Mouse (Mus musculus): ENCODE measurements at regions not wholly inside any gene's neighbourhood (a gene's known extent, or its start where the extent isn't known, plus 50 kb on each side); places are given as distances from the start of the nearest gene placed in this dataset.

- TF ChIP-seq CTCF (IDR thresholded peaks at IDR 0.05; ENCODE audit: control insufficient read depth, insufficient read depth, insufficient replicate concordance, low read depth, low read length): no peak
- no peak for TF ChIP-seq POLR2A (IDR thresholded peaks at IDR 0.05; ENCODE audit: control insufficient read depth, low read depth, low read length)
Measured at GRCm38 (mm10) chr14:103948026-103948777, 104.0 kb upstream of the Ednrb start.
